Mouse (Mus musculus) hindbrain, embryonic 15.5 days (tissue): ENCODE results near the gene Prr36. TPM values are rescaled to one million over a fixed set of nuclear protein-coding genes. Genes with fewer than 3 reads are reported as not detected.

Experiments
- polyA plus RNA-seq: library from polyadenylated mRNA; unstranded; fragments of >200 nt; fragmentation: Nextera tagmentation; extraction: Ambion mirVana; gene quantifications from 2 replicates; pipeline ENCODE4 v1.2.1, GENCODE M21; 2015

The Prr36 gene
- polyA plus RNA-seq, 1 experiment from 2014 or later = 53.0 TPM

Other genes with a start within 250 kb of the Prr36 start
- gene Cd209f, start 111.6 kb downstream of the Prr36 start, polyA plus RNA-seq = 0.31 TPM in 1 of 2 replicates, not detected in the other
- not detected in 2 replicates for gene Cd209g, start 83.4 kb downstream of the Prr36 start, polyA plus RNA-seq
- 107 and 120 TPM in 2 replicates for gene Evi5l, start 50.9 kb downstream of the Prr36 start, polyA plus RNA-seq
- gene Lrrc8e, start 9.4 kb upstream of the Prr36 start, polyA plus RNA-seq = 0.07 and 0.08 TPM in 2 replicates
- gene Map2k7, start 21.3 kb upstream of the Prr36 start, polyA plus RNA-seq = 28.0 and 29.4 TPM in 2 replicates
- gene Gm49320, start 21.4 kb upstream of the Prr36 start, polyA plus RNA-seq = 0.83 and 0.92 TPM in 2 replicates
- 4.3 and 4.8 TPM in 2 replicates for gene Tgfbr3l, start 30.8 kb upstream of the Prr36 start, polyA plus RNA-seq
- gene Snapc2, start 35.6 kb upstream of the Prr36 start, polyA plus RNA-seq = 64.5 and 75.6 TPM in 2 replicates
- gene Ctxn1, start 41.8 kb upstream of the Prr36 start, polyA plus RNA-seq = 270 and 299 TPM in 2 replicates
- 40.1 and 41.8 TPM in 2 replicates for gene Timm44, start 58.5 kb upstream of the Prr36 start, polyA plus RNA-seq
- 17.5 and 20.7 TPM in 2 replicates for gene Ccl25, start 107.8 kb upstream of the Prr36 start, polyA plus RNA-seq
- 108 and 112 TPM in 2 replicates for gene Elavl1, start 108.0 kb upstream of the Prr36 start, polyA plus RNA-seq